Mouse (Mus musculus): ENCODE measurements around the gene Faim. TPM values are rescaled to one million over a fixed set of nuclear protein-coding genes. Genes with fewer than 3 reads are reported as not detected.

Faim gene
- 19.9 and 31.0 TPM in 2 replicates for polyA plus RNA-seq (2012)

- TF ChIP-seq GATA1 (IDR thresholded peaks at IDR 0.05; ENCODE audit: low read length) = no peak
These were observed at the start of gene Faim for GRCm38 (mm10) chr9:98985800-98986475. Faim (plus strand) TSS chr9:98986373.

DNA sequence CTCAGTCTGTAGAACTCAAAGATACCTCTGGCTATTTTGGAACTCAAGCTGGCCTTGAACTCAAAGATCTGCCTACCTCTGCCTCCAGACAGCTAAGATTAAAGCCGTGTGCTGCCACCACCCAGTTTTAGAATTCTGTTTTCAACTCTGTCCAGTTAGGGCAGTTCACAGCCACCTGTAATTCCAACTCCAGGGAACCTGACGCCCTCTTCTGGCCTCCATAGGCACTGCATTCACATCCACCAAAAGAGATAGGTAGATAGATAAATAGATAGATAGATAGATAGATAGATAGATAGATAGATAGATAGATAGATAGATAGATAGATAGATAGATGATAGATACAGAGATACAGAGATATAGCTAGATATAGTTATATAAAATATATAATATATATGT lies 46.9 kb upstream of the Faim start:
- no peak for TF ChIP-seq GATA1 (IDR thresholded peaks at IDR 0.05; ENCODE audit: low read length)

DNA sequence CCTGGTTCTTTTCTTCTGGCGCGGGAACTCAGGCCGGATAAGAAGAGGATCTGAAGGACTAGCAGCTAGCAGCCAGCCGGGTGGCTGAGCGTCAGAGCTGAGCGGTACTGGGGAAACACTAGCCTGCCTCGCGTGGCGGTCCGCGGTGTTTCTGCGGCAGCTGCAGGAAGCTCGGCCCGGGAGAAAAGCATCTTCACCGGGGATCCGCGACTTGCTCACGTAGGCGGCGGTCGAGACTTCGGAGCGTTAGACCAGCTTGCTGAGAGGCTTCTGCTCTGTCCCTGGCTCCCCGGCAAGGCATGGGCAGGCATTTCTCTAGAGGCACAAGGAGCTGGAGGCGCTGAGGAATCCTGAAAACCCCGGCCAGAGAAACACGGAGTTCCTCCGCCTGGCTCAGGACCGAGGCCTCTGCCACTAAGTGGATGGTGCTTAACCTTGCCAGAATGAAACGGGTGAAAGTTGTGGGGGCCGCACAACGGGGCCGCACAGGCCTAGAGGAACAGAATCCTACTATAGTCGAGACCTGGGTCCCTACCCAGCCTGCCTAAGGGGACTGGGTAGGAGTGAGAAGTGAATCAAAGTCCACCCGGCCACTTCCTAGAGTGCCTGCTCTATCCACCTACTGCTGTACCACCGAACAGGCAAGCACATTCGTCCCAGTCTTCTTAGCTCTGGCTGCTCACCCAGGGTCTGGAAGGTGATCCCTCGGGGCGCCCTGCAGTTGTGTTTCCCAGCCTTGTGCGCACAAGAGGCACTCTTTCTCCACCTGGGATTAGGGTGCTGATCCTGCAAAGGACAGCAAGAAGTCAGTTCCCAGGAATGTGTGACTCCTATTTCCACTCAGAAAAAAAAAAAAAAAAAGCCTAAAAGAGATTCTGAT lies 33.8 kb upstream of the Faim start:
- TF ChIP-seq GATA1 (IDR thresholded peaks at IDR 0.05; ENCODE audit: low read length) = no peak

DNA sequence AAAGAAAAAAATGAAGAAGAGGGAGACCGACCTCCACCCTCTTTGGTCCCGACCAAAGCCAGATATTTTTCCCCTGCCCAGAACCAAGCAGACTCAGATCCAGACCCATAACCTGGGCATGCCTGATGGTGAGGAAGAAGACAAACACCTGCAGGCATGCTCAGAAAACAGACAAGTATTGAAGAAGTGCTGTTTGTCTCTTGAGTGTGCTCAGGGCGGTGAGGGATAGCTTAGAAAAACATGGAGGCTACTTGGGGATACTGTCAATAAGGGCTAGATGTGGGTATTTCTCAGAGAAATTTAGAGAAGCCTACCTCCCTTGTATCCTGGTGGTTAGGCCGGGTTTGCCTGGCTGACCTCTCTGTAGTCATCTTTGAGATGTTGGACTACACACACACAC lies 32.9 kb upstream of the Faim start:
- no peak for TF ChIP-seq GATA1 (IDR thresholded peaks at IDR 0.05; ENCODE audit: low read length)

DNA sequence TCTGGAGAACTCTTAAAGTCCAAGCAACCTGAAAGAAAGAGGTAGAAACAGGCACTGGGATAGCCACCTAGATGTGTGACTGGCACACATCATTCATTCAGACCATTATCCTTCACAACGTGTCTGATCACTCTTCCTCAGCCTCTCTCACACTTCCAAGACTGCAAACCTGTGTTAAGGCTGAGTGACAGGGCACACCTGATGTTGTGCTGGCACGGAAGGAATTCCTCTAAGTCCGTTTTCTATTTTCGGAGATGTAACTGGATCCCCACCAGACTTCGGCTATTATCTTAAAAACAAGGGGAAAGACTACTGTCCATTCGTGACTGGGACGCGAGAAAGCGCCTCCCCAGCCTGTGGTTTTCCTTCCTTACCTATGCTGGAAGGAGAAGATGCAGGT lies 32.3 kb upstream of the Faim start:
- TF ChIP-seq GATA1 (IDR thresholded peaks at IDR 0.05; ENCODE audit: low read length) = no peak

DNA sequence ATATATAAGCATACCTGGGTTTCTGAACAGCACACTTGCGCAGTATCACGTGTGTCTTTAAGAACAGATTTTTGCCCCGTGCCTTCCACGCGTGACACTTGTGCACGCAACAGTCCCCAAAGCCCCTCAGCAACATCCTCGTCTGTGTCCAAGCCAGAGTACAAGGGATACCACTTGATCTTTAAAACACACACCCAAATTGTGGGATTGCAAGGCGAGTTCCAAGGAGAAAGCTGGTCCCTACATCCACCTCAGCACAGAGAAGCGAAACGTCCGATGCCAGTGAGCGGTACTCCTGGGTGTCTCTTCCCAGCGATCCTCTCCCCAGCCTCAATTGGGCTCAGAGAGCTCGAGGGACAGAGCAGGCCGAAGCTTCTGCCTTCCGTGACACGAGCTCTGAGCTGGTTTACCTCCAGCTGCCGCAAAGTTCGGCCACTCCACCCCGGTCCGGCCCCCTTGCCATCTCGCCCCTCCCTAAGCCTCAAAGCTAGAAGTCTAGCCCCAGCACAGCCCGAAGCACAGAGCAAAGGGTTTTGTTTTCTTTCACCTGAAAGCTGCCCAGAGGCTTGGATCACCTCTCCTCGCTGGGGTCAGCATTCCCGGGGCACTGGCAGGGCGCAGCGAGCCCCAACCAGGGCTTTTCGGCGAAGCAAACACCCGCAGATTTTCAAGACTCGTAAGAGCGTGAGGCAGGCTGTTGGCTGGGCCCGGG lies 31.6 kb upstream of the Faim start:
- no peak for TF ChIP-seq GATA1 (IDR thresholded peaks at IDR 0.05; ENCODE audit: low read length)

- no peak for TF ChIP-seq GATA1 (IDR thresholded peaks at IDR 0.05; ENCODE audit: low read length)
These were observed 31.0 kb upstream of the Faim start, which contains the start of gene Foxl2 for GRCm38 (mm10) chr9:98955103-98955715. Foxl2 (plus strand) TSS chr9:98955288.

GRCm38 (mm10) chr9:98955716-98956224 lies 30.4 kb upstream of the Faim start:
- no peak for TF ChIP-seq GATA1 (IDR thresholded peaks at IDR 0.05; ENCODE audit: low read length)

- TF ChIP-seq GATA1 (IDR thresholded peaks at IDR 0.05; ENCODE audit: low read length) = no peak
These were observed 29.4 kb upstream of the Faim start for GRCm38 (mm10) chr9:98956591-98957381.

- TF ChIP-seq GATA1 (IDR thresholded peaks at IDR 0.05; ENCODE audit: low read length) = no peak
These were observed 28.3 kb upstream of the Faim start for GRCm38 (mm10) chr9:98957751-98958351.

DNA sequence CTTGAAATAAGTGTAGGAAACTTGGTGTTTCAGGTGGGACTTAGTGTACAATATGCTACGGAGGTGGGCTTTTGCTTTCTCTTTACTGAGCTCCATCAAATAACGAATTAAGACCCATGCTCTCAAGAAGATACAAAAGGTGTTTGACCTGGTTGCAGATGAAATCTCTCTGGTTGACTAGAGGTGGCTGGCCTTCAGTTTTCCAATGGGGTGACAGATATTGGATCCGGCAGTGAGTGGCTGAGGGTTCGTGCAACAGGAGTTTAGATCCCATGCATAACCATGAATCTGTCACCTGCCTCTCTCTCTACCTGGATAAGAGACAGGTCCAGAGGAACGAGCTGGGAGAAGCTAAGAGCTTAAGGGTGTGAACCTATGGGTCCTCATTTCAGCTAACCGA lies 27.5 kb upstream of the Faim start:
- TF ChIP-seq GATA1 (IDR thresholded peaks at IDR 0.05; ENCODE audit: low read length) = no peak

DNA sequence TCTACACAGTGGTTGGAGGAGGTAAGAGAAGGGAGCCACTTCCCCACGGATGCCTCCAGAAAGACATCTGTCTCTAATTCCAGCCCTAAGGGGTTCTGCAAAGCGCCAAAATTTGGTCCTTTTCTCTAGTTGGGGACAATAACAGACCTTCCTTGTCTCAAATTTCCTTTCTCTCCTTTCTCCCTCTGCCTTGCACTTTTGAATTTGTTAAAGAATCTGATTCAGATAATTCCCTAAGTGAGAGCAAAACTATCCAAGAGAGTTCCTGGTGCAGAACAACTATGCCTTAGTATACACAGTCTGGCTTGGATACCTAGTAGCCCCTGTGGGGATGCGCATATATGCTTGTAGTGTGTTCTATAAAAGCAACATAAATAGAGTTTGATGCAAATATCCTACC lies 26.3 kb upstream of the Faim start:
- no peak for TF ChIP-seq GATA1 (IDR thresholded peaks at IDR 0.05; ENCODE audit: low read length)

- no peak for TF ChIP-seq GATA1 (IDR thresholded peaks at IDR 0.05; ENCODE audit: low read length)
These were observed 25.8 kb upstream of the Faim start for GRCm38 (mm10) chr9:98960348-98960747.

Measured in G1E-ER4 (cell line).